Mouse (Mus musculus): ENCODE results near the gene Ceacam20.
"Not testable (repeated sequence)": the region's sequence is repeated elsewhere in the genome, so short reads cannot be mapped to it uniquely, and the experiment has no call there.

Ceacam20 gene

GRCm38 (mm10) chr7:19964985-19965579 lies at the start of gene Ceacam20:
Gene Ceacam20 (plus strand): TSS chr7:19965412.
- no peak for DNase-seq

- no peak for DNase-seq
Observed at GRCm38 (mm10) chr7:19920166-19920505, 45.1 kb upstream of the Ceacam20 start.

- DNase-seq = peak; percentile 46 to 66
Observed at GRCm38 (mm10) chr7:19920506-19921261, 44.5 kb upstream of the Ceacam20 start, which contains the start of gene Pvr. Gene Pvr (minus strand): TSS chr7:19921160.

- DNase-seq = no peak
Observed at GRCm38 (mm10) chr7:19923354-19923753, 41.9 kb upstream of the Ceacam20 start.

- no peak for DNase-seq
Observed at GRCm38 (mm10) chr7:19923797-19924196, 41.4 kb upstream of the Ceacam20 start.

- no peak for DNase-seq
Observed at GRCm38 (mm10) chr7:19925376-19925775, 39.8 kb upstream of the Ceacam20 start.

GRCm38 (mm10) chr7:19926849-19927480 lies 38.2 kb upstream of the Ceacam20 start:
- DNase-seq = no peak

- no peak for DNase-seq
Observed at GRCm38 (mm10) chr7:19928486-19928885, 36.7 kb upstream of the Ceacam20 start.

GRCm38 (mm10) chr7:19930481-19930880 lies 34.7 kb upstream of the Ceacam20 start:
- DNase-seq = not testable (repeated sequence)

- DNase-seq = peak in 1 of 2 experiments; percentile 29
Observed at GRCm38 (mm10) chr7:19932133-19932876, 32.9 kb upstream of the Ceacam20 start.

- peak; percentile 36 to 57 for DNase-seq
Observed at GRCm38 (mm10) chr7:19932877-19933809, 32.1 kb upstream of the Ceacam20 start.

- peak in 1 of 2 experiments; percentile 26 for DNase-seq
Observed at GRCm38 (mm10) chr7:19935171-19935751, 30.0 kb upstream of the Ceacam20 start.

GRCm38 (mm10) chr7:19935961-19936360 lies 29.3 kb upstream of the Ceacam20 start:
- no peak for DNase-seq

- no peak for DNase-seq
Observed at GRCm38 (mm10) chr7:19937229-19937821, 27.9 kb upstream of the Ceacam20 start.

- DNase-seq = peak; percentile 28 to 31
Observed at GRCm38 (mm10) chr7:19939555-19940235, 25.5 kb upstream of the Ceacam20 start.

- DNase-seq = no peak
Observed at GRCm38 (mm10) chr7:19940256-19940655, 25.0 kb upstream of the Ceacam20 start.

GRCm38 (mm10) chr7:19944709-19945108 lies 20.5 kb upstream of the Ceacam20 start:
- no peak for DNase-seq

GRCm38 (mm10) chr7:19945201-19945600 lies 20.0 kb upstream of the Ceacam20 start:
- DNase-seq = no peak

GRCm38 (mm10) chr7:19945821-19946515 lies 19.2 kb upstream of the Ceacam20 start:
- DNase-seq = no peak

- no peak for DNase-seq
Observed at GRCm38 (mm10) chr7:19948956-19949355, 16.3 kb upstream of the Ceacam20 start.
